Mouse (Mus musculus): ENCODE results near the gene Mis12. TPM values are rescaled to one million over a fixed set of nuclear protein-coding genes. Genes with fewer than 3 reads are reported as not detected.

Mis12 gene
- polyA plus RNA-seq, 1 experiment from 2014 or later: 17.9 TPM

DNA sequence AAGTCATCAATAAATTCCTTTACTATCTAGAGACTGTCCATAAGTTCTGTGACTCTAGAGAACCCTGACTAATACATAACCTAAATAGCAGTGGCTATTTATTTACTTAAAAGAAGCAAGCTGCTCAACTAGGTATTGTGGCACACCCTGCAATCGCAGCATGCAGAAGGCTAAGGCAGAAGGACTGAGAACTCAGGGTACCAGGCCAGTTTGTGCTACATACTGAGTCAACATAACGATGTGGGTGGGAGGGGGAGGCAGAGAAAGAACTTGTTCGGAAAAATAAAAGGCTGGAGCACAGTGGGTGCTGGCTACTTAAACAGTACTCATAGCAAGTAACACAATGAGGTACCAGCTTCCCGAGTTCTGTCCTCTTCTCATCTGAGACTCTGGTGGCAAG lies 18.2 kb upstream of the Mis12 start:
- H3K9me3 ChIP-seq (replicated peaks; ENCODE audit: low read length): no peaks in the 10 kb centered on the region
- H3K4me2 ChIP-seq (ENCODE audit: low read length): no peak overlapping the region
- DNase-seq (ENCODE audit: low spot score) (no peak), ATAC-seq (replicated peaks; ENCODE audit: low FRiP score, low read depth) (no peak)
- no peaks in the 10 kb centered on the region for H3K27me3 ChIP-seq (ENCODE audit: insufficient read depth, low read length)
- H3K36me3 ChIP-seq (ENCODE audit: insufficient read depth, low read length): peaks cover 23% of the 10 kb centered on the region
- H3K27ac ChIP-seq: no peak overlapping the region
- WGBS: 87% methylated on average over 4 of the region's 4 CpGs
- H3K9ac ChIP-seq (ENCODE audit: low read depth, low read length): no peak overlapping the region
- H3K4me3 ChIP-seq (replicated peaks; ENCODE audit: low read depth, low read length): no peak overlapping the region
- 0 out of 2 replicates have a peak, but pooled peaks cover 5% of the 10 kb centered on the region for H3K4me1 ChIP-seq (replicated peaks; ENCODE audit: insufficient read depth, low read length)
- TF ChIP-seq CTCF (IDR thresholded peaks at IDR 0.05; ENCODE audit: low read depth): no peak

DNA sequence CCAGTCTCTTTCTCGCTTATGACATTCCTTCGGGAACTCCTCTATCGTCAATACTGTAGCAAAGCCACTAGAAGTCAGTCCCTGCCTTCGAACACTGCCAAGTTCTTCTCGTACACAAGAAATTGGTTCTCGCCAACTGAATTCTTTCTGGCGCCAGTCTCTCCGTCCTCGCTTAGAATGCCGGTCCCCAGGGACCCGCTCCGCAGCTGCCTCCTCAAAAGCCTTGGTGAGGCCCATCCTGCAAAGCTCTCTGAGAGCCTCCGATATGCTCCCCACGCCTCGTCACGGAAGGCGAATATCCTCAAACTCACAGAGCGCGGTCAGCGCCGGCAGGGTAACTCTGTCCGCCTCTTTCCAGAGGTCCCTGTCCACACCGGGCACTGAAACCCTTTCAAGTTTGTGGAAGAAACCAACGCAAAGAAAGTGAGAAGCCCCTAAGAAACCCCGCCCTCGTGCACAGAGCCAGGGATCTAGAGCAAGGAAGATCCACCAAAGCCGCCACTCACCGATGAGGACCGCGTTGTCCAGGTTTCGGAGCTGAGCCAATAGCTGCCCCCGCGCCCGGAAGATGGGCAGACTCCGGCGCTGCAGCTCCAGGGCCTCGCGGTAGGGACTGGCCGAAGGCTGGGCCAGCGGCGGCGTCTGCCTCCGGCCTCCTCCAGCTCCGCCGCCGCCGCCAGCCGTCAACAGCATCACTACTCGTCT lies 15.6 kb upstream of the Mis12 start:
- H3K27me3 ChIP-seq (ENCODE audit: insufficient read depth, low read length): no peaks in the 10 kb centered on the region
- under 1% methylated on average over 49 of the region's 49 CpGs for WGBS
- peak; percentile 79 for ATAC-seq (replicated peaks; ENCODE audit: low FRiP score, low read depth)
- peak overlapping the region; percentile 71 for H3K9ac ChIP-seq (ENCODE audit: low read depth, low read length)
- peaks cover 18% of the 10 kb centered on the region for H3K36me3 ChIP-seq (ENCODE audit: insufficient read depth, low read length)
- H3K27ac ChIP-seq: peak overlapping the region; percentile 76
- DNase-seq (ENCODE audit: low spot score): peak; percentile 49
- peak overlapping the region; percentile 75 for H3K4me2 ChIP-seq (ENCODE audit: low read length)
- TF ChIP-seq CTCF (IDR thresholded peaks at IDR 0.05; ENCODE audit: low read depth): no peak
- 0 out of 2 replicates have a peak, but pooled peaks cover 5% of the 10 kb centered on the region for H3K4me1 ChIP-seq (replicated peaks; ENCODE audit: insufficient read depth, low read length)
- H3K4me3 ChIP-seq (replicated peaks; ENCODE audit: low read depth, low read length): peak overlapping the region; percentile 93
- H3K9me3 ChIP-seq (replicated peaks; ENCODE audit: low read length): no peaks in the 10 kb centered on the region

DNA sequence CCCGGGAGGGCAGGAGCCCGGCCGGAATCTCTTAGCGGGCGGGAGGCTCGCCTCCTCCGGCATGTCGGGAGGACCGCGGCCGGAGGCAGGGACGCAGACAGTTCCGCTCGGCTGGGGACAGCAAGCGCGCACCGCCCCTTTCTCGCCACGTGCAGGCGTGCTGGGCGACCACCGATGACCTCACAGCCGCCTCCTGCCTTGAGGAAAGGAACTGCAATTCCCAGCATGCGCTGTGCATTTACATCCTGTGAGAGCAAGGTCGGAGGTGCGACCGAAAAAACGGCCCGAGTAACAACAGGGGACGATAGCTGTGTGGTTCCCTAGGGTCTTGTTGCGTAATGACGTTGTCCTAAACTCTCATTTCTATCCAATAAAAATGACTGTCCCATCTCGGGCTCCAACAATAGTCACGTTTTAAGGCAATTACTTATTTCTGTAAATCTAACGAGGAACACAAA lies 15.1 kb upstream of the Mis12 start, which contains the start of gene Dhx33:
Gene Dhx33 (minus strand): TSS at position 122 of the 458 bp plus-strand sequence.
- Histone ChIP-seq H3K4me1 (replicated peaks; ENCODE audit: insufficient read depth, low read length) (0 out of 2 replicates have a peak, but pooled peaks cover 5% of the 10 kb centered on the region), H3K4me3 (replicated peaks; ENCODE audit: low read depth, low read length) (peak within 1 kb of the TSS; percentile 93), H3K9me3 (replicated peaks; ENCODE audit: low read length) (no peaks in the 10 kb centered on the region), H3K4me2 (ENCODE audit: low read length) (peak within 1 kb of the TSS; percentile 75), H3K9ac (ENCODE audit: low read depth, low read length) (peak within 1 kb of the TSS; percentile 71), H3K36me3 (ENCODE audit: insufficient read depth, low read length) (peaks cover 20% of the 10 kb centered on the region), H3K27ac (peak within 1 kb of the TSS; percentile 76), H3K27me3 (ENCODE audit: insufficient read depth, low read length) (no peaks in the 10 kb centered on the region)
- peak; percentile 37; the same call in 1 of the 2 replicates for TF ChIP-seq CTCF (IDR thresholded peaks at IDR 0.05; ENCODE audit: low read depth)
- ATAC-seq (replicated peaks; ENCODE audit: low FRiP score, low read depth): peak; percentile 97
- DNase-seq (ENCODE audit: low spot score): peak; percentile 99
- WGBS: 0% methylated on average over 34 of the region's 35 CpGs

DNA sequence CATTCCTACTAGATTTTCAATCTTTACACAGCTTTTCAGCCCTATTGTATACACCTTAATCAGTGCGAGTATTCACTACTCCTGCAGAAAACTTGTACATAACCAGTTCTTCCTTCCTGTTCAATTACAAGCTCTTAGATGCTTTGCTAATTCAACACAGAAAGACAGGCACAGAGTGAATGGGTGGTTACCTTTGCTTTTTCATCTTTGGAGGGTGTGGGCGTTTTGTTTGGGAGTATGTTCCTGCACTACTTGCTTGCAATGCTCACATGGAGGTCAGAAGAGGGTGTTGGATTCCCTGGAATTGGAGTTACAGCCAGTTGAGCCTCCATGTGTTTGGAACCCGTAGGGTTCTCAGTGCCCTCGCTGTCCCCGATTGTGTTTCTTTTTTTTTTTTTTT lies 14.4 kb upstream of the Mis12 start:
- Histone ChIP-seq H3K27me3 (ENCODE audit: insufficient read depth, low read length) (no peaks in the 10 kb centered on the region), H3K9ac (ENCODE audit: low read depth, low read length) (0 out of 2 replicates have a peak overlapping the region, but pooled peaks have one; percentile 18), H3K4me1 (replicated peaks; ENCODE audit: insufficient read depth, low read length) (0 out of 2 replicates have a peak, but pooled peaks cover 5% of the 10 kb centered on the region), H3K27ac (no peak overlapping the region), H3K4me2 (ENCODE audit: low read length) (peak overlapping the region; percentile 53), H3K4me3 (replicated peaks; ENCODE audit: low read depth, low read length) (peak overlapping the region; percentile 93), H3K9me3 (replicated peaks; ENCODE audit: low read length) (no peaks in the 10 kb centered on the region), H3K36me3 (ENCODE audit: insufficient read depth, low read length) (peaks cover 20% of the 10 kb centered on the region)
- 45% methylated on average over 5 of the region's 5 CpGs for WGBS
- TF ChIP-seq CTCF (IDR thresholded peaks at IDR 0.05; ENCODE audit: low read depth): no peak
- ATAC-seq (replicated peaks; ENCODE audit: low FRiP score, low read depth): no peak
- no peak for DNase-seq (ENCODE audit: low spot score)

DNA sequence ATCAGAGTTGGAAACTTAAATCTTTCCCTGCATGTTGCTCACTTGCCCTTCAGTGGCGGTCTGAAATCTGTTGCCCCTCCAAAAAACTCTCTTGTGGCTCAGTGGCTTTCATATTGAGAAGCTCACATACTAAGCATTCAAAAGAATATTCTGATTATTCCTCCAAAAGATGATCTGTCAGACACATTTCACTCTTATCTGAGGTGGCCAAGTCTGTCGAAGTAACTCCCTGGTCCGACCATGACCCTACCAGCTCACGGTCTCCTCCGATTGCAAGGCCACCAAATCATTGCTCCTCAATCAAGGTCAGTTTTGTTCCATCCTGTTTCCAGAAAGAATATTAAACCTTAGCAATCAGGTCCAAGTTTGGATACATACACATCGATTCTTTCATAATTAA lies 12.4 kb upstream of the Mis12 start:
- DNase-seq (ENCODE audit: low spot score) (no peak), ATAC-seq (replicated peaks; ENCODE audit: low FRiP score, low read depth) (no peak)
- H3K27ac ChIP-seq: no peak overlapping the region
- no peaks in the 10 kb centered on the region for H3K9me3 ChIP-seq (replicated peaks; ENCODE audit: low read length)
- no peak for TF ChIP-seq CTCF (IDR thresholded peaks at IDR 0.05; ENCODE audit: low read depth)
- no peak overlapping the region for H3K9ac ChIP-seq (ENCODE audit: low read depth, low read length)
- peaks cover 26% of the 10 kb centered on the region for H3K36me3 ChIP-seq (ENCODE audit: insufficient read depth, low read length)
- H3K27me3 ChIP-seq (ENCODE audit: insufficient read depth, low read length): no peaks in the 10 kb centered on the region
- H3K4me2 ChIP-seq (ENCODE audit: low read length): no peak overlapping the region
- no peak overlapping the region for H3K4me3 ChIP-seq (replicated peaks; ENCODE audit: low read depth, low read length)
- 93% methylated on average over 6 of the region's 6 CpGs for WGBS
- H3K4me1 ChIP-seq (replicated peaks; ENCODE audit: insufficient read depth, low read length): 0 out of 2 replicates have a peak, but pooled peaks cover 5% of the 10 kb centered on the region

DNA sequence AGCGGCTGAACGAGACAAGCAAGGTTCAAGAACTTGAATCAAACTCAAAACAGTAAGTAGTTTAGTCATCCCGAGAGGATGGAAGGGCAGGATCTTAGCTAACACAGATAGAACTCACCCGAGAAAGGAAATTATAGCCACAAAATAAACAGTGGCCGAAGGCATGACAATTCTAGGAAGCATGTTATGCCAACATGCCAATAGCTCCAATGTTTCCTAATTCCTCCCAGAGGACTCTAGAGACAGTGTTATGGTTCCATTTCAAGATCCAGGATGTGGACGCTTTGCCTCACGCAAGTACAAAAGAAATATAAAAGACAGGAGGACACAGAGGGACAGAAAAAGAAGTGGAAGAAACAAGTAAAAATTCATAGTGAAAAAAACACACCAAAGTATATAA lies 11.6 kb upstream of the Mis12 start:
- Histone ChIP-seq H3K4me1 (replicated peaks; ENCODE audit: insufficient read depth, low read length) (0 out of 2 replicates have a peak, but pooled peaks cover 4% of the 10 kb centered on the region), H3K27ac (no peak overlapping the region), H3K9ac (ENCODE audit: low read depth, low read length) (no peak overlapping the region), H3K36me3 (ENCODE audit: insufficient read depth, low read length) (peaks cover 34% of the 10 kb centered on the region), H3K4me2 (ENCODE audit: low read length) (no peak overlapping the region), H3K27me3 (ENCODE audit: insufficient read depth, low read length) (no peaks in the 10 kb centered on the region), H3K9me3 (replicated peaks; ENCODE audit: low read length) (no peaks in the 10 kb centered on the region), H3K4me3 (replicated peaks; ENCODE audit: low read depth, low read length) (no peak overlapping the region)
- no peak for DNase-seq (ENCODE audit: low spot score)
- 83% methylated on average over 7 of the region's 7 CpGs for WGBS
- no peak for ATAC-seq (replicated peaks; ENCODE audit: low FRiP score, low read depth)
- TF ChIP-seq CTCF (IDR thresholded peaks at IDR 0.05; ENCODE audit: low read depth): no peak

Data from kidney, postnatal 0 days (tissue).